In genomic region chr5:111935381-111936134, GRCm38 (mm10) we compare ENCODE assay signal across 10 mouse cellular contexts.
DNase-seq lines count a peak whose midpoint lies in the region; ATAC-seq lines count a peak whose summit lies in the region.
"Had no signal": no experiment of that assay in that cellular context is flagged by ENCODE, and none has a peak within 500 bp of the region (broad histone marks: within the 10 kb centered on the region; RNA-seq: fewer than 3 reads in every experiment).

No protein-coding gene starts in this region.

- H3K36me3 ChIP-seq in forebrain, embryonic 15.5 days, result no peaks in the 10 kb centered on the region
- H3K36me3 ChIP-seq in forebrain, embryonic 12.5 days (replicated peaks), result no peaks in the 10 kb centered on the region
- H3K36me3 ChIP-seq: intestine, embryonic 15.5 days had no signal

- WGBS in forebrain, embryonic 15.5 days, result 42% methylated on average over 3 of the region's 3 CpGs
- WGBS in forebrain, embryonic 12.5 days, result 85% methylated on average over 3 of the region's 3 CpGs

- H3K27ac ChIP-seq in forebrain, embryonic 15.5 days (replicated peaks), result peak overlapping the region; percentile 67
- H3K27ac ChIP-seq in forebrain, embryonic 12.5 days, result no peak overlapping the region
- H3K27ac ChIP-seq: intestine, embryonic 15.5 days had no signal

- ATAC-seq in forebrain, embryonic 15.5 days (replicated peaks), result peak; percentile 88
- ATAC-seq in forebrain, embryonic 12.5 days (ENCODE audit: low FRiP score), result no peak
- ATAC-seq: intestine, embryonic 15.5 days had no signal

- H3K4me2 ChIP-seq in forebrain, embryonic 15.5 days (replicated peaks), result no peak overlapping the region
- no peak overlapping the region for H3K4me2 ChIP-seq in forebrain, embryonic 12.5 days
- H3K4me2 ChIP-seq: intestine, embryonic 15.5 days had no signal

- intact Hi-C loops in gastrocnemius, postnatal 14 days (cut with DNase I; ENCODE audit: low total_unique reads), result no loop called here

- peak; percentile 9 for DNase-seq in retina, adult 2 months (ENCODE audit: low read depth, low spot score)
- DNase-seq in retina, embryonic 14.5 days (ENCODE audit: low spot score), result no peak
- peak; percentile 62 for DNase-seq in gastrocnemius, postnatal 14 days
- DNase-seq in skeletal muscle tissue, adult 2 months (ENCODE audit: low read depth, low spot score), result peak; percentile 14
- DNase-seq in kidney, postnatal 4 days, result no peak
- no peak for DNase-seq in spleen, adult 18-20 months
- DNase-seq: lung, postnatal 14 days had no signal

- no peak overlapping the region for H3K9ac ChIP-seq in forebrain, embryonic 15.5 days (replicated peaks)
- no peak overlapping the region for H3K9ac ChIP-seq in forebrain, embryonic 12.5 days
- H3K9ac ChIP-seq: intestine, embryonic 15.5 days had no signal

- no peak overlapping the region for H3K4me3 ChIP-seq in forebrain, embryonic 15.5 days
- H3K4me3 ChIP-seq in forebrain, embryonic 12.5 days (replicated peaks), result no peak overlapping the region
- H3K4me3 ChIP-seq: intestine, embryonic 15.5 days had no signal

- H3K9me3 ChIP-seq in forebrain, embryonic 15.5 days, result 0 out of 2 replicates have a peak, but pooled peaks cover 3% of the 10 kb centered on the region
- 0 out of 2 replicates have a peak, but pooled peaks cover 7% of the 10 kb centered on the region for H3K9me3 ChIP-seq in forebrain, embryonic 12.5 days
- H3K9me3 ChIP-seq: intestine, embryonic 15.5 days had no signal

- peaks cover 8% of the 10 kb centered on the region for H3K4me1 ChIP-seq in forebrain, embryonic 15.5 days
- no peaks in the 10 kb centered on the region for H3K4me1 ChIP-seq in forebrain, embryonic 12.5 days
- H3K4me1 ChIP-seq: intestine, embryonic 15.5 days had no signal

- no peaks in the 10 kb centered on the region for H3K27me3 ChIP-seq in forebrain, embryonic 15.5 days
- no peaks in the 10 kb centered on the region; the same call in 1 of the 2 replicates for H3K27me3 ChIP-seq in forebrain, embryonic 12.5 days
- H3K27me3 ChIP-seq: intestine, embryonic 15.5 days had no signal

Comparison
In these comparisons a context has a peak if more than half of its experiments do, and no peak if none do; other contexts are left out.
1. DNase-seq: peak in retina, adult 2 months (single experiment), gastrocnemius, postnatal 14 days (single experiment) and skeletal muscle tissue, adult 2 months (single experiment); none in retina, embryonic 14.5 days (single experiment), kidney, postnatal 4 days (0 of 2) and spleen, adult 18-20 months (0 of 2).